Mouse (Mus musculus): ENCODE measurements around the gene Fmo2. TPM values are rescaled to one million over a fixed set of nuclear protein-coding genes. Genes with fewer than 3 reads are reported as not detected.

Fmo2 gene
- total RNA-seq, 2 experiments from 2014 or later: not detected

GRCm38 (mm10) chr1:162857766-162858747 lies 40.5 kb downstream of the Fmo2 start:
- ATAC-seq (replicated peaks; ENCODE audit: poor library complexity): no peak

- no peak for ATAC-seq (replicated peaks; ENCODE audit: poor library complexity)
These were observed 44.6 kb downstream of the Fmo2 start for GRCm38 (mm10) chr1:162853812-162854482.

GRCm38 (mm10) chr1:162847554-162847953 lies 51.0 kb downstream of the Fmo2 start:
- ATAC-seq (replicated peaks; ENCODE audit: poor library complexity): no peak

GRCm38 (mm10) chr1:162840211-162840610 lies 58.3 kb downstream of the Fmo2 start:
- ATAC-seq (replicated peaks; ENCODE audit: poor library complexity): no peak

GRCm38 (mm10) chr1:162838976-162839375 lies 59.5 kb downstream of the Fmo2 start:
- no peak for ATAC-seq (replicated peaks; ENCODE audit: poor library complexity)

- no peak for ATAC-seq (replicated peaks; ENCODE audit: poor library complexity)
These were observed 64.2 kb downstream of the Fmo2 start for GRCm38 (mm10) chr1:162834342-162834741.

GRCm38 (mm10) chr1:162832574-162832953 lies 66.0 kb downstream of the Fmo2 start:
- no peak for ATAC-seq (replicated peaks; ENCODE audit: poor library complexity)

GRCm38 (mm10) chr1:162831838-162832573 lies 66.5 kb downstream of the Fmo2 start:
- ATAC-seq (replicated peaks; ENCODE audit: poor library complexity): no peak

Other genes with a start within 250 kb of the Fmo2 start
- gene Myocos, start 240.5 kb downstream of the Fmo2 start, total RNA-seq (2015): not detected in 2 replicates
- not detected in 2 replicates for gene Myocos, start 240.5 kb downstream of the Fmo2 start, total RNA-seq (2017)
- gene Prrc2c, start 158.2 kb downstream of the Fmo2 start, total RNA-seq (2015): 221 and 254 TPM in 2 replicates
- gene Prrc2c, start 158.2 kb downstream of the Fmo2 start, total RNA-seq (2017): 97.3 and 159 TPM in 2 replicates
- not detected in 2 replicates for gene Fmo4, start 84.8 kb downstream of the Fmo2 start, total RNA-seq (2015)
- gene Fmo4, start 84.8 kb downstream of the Fmo2 start, total RNA-seq (2017): not detected in 2 replicates
- gene Fmo1, start 32.1 kb downstream of the Fmo2 start, total RNA-seq (2015): not detected in 2 replicates
- gene Fmo1, start 32.1 kb downstream of the Fmo2 start, total RNA-seq (2017): not detected in 2 replicates
- not detected in 2 replicates for gene Fmo6, start 38.8 kb upstream of the Fmo2 start, total RNA-seq (2015)
- gene Fmo6, start 38.8 kb upstream of the Fmo2 start, total RNA-seq (2017): not detected in 2 replicates
- gene Fmo3, start 85.8 kb upstream of the Fmo2 start, total RNA-seq (2015): not detected in 2 replicates
- not detected in 2 replicates for gene Fmo3, start 85.8 kb upstream of the Fmo2 start, total RNA-seq (2017)
- gene Mroh9, start 186.9 kb upstream of the Fmo2 start, total RNA-seq (2015): not detected in 2 replicates
- not detected in 2 replicates for gene Mroh9, start 186.9 kb upstream of the Fmo2 start, total RNA-seq (2017)